Mouse (Mus musculus): ENCODE results near the gene Veph1. TPM values are rescaled to one million over a fixed set of nuclear protein-coding genes. Genes with fewer than 3 reads are reported as not detected.

Gene Veph1
- total and polyA plus RNA-seq, 3 experiments, result not detected

DNA sequence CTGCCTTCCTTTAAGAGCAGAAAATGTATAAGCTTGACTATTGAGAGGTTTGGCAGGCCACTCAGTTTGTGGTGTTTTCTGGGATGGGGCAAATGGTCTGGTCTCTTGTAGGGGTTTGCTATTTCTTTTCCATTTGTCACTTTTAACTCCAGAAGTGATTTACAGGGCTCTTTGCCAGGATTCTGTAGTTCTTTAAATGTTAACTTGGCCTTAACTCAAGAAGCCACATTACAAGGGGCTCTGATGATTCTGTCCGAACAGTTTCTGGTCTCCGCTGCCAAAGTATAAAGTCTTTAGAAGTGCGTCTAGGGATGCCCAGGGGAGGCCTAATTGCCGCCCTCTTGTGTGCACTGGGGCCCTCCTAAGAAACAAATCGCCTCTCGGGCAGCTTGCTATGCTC lies 134.0 kb downstream of the Veph1 start:
- in situ Hi-C loops (cut with MboI; ENCODE audit: low pct_ligation_motif_present, low pct_unique_long_range_greater_than_20kb, low sequenced_read_pairs), result no loop called here
- Histone ChIP-seq H3K27ac (ENCODE audit: insufficient read depth, low read depth) (no peak overlapping the region), H3K4me3 (replicated peaks in 1 of 3; ENCODE audit: low read depth in 2 of 3, low read length in 2 of 3, poor library complexity in 1 of 3) (no peak overlapping the region), H3K79me2 (replicated peaks; ENCODE audit: control insufficient read depth, extremely low read depth, insufficient read depth, poor library complexity, severe bottlenecking) (no peaks in the 10 kb centered on the region), H3K27me3 (replicated peaks) (no peaks in the 10 kb centered on the region), H3K9ac (ENCODE audit: insufficient read depth, low read depth) (no peak overlapping the region), H3K4me1 (ENCODE audit: control insufficient read depth in 1 of 2, insufficient read depth in 2 of 2) (peaks cover 0 to 6% of the 10 kb centered on the region in 2 experiments; a peak in 2 of 4 replicates), H3K36me3 (replicated peaks in 1 of 2; ENCODE audit: control insufficient read depth in 1 of 2, insufficient read depth in 1 of 2, low read length in 1 of 2) (no peaks in the 10 kb centered on the region), H3K4me2 (ENCODE audit: insufficient read depth, low read depth, poor library complexity, severe bottlenecking) (no peak overlapping the region), H3K9me3 (replicated peaks; ENCODE audit: low read length) (no peaks in the 10 kb centered on the region)
- DNase-seq (ENCODE audit: extremely low read depth), result no peak
- TF ChIP-seq ZNF384 (IDR thresholded peaks at IDR 0.05; ENCODE audit: low read depth, low read length), result no peak
- no peak for TF ChIP-seq MAZ (IDR thresholded peaks at IDR 0.05; ENCODE audit: low read depth, low read length)
- TF ChIP-seq TCF12 (IDR thresholded peaks at IDR 0.05; ENCODE audit: low read depth, low read length), result no peak
- no peak for TF ChIP-seq TBP (conservative IDR thresholded peaks at IDR 0.05; ENCODE audit: low read depth, low read length)
- no peak for TF ChIP-seq NRF1 (IDR thresholded peaks at IDR 0.05; ENCODE audit: low read depth, low read length)
- TF ChIP-seq RCOR1 (conservative IDR thresholded peaks at IDR 0.05; ENCODE audit: low read depth, low read length), result no peak
- TF ChIP-seq JUND (conservative IDR thresholded peaks at IDR 0.05; ENCODE audit: low read depth, low read length), result no peak
- TF ChIP-seq HCFC1 (IDR thresholded peaks at IDR 0.05; ENCODE audit: low read depth, low read length), result no peak
- TF ChIP-seq NELFE (IDR thresholded peaks at IDR 0.05; ENCODE audit: low read depth, low read length), result no peak
- no peak for TF ChIP-seq GABPA (IDR thresholded peaks at IDR 0.05; ENCODE audit: insufficient replicate concordance, low read depth, low read length)
- TF ChIP-seq MAFK (IDR thresholded peaks at IDR 0.05; ENCODE audit: insufficient replicate concordance, low read length), result no peak
- no peak for TF ChIP-seq MYC (IDR thresholded peaks at IDR 0.05; ENCODE audit: low read depth, low read length)
- no peak for TF ChIP-seq ZC3H11A (IDR thresholded peaks at IDR 0.05; ENCODE audit: low read depth, low read length)
- no peak for TF ChIP-seq RAD21 (IDR thresholded peaks at IDR 0.05; ENCODE audit: low read depth, low read length)
- no peak for TF ChIP-seq JUN (IDR thresholded peaks at IDR 0.05; ENCODE audit: insufficient read depth, low read depth, low read length)
- TF ChIP-seq KAT2A (IDR thresholded peaks at IDR 0.05; ENCODE audit: insufficient replicate concordance, low read length), result no peak
- dilution Hi-C loops (cut with MboI; ENCODE audit: extremely low pct_ligation_motif_present, extremely low pct_unique_long_range_greater_than_20kb, low sequenced_read_pairs), result no loop called here

DNA sequence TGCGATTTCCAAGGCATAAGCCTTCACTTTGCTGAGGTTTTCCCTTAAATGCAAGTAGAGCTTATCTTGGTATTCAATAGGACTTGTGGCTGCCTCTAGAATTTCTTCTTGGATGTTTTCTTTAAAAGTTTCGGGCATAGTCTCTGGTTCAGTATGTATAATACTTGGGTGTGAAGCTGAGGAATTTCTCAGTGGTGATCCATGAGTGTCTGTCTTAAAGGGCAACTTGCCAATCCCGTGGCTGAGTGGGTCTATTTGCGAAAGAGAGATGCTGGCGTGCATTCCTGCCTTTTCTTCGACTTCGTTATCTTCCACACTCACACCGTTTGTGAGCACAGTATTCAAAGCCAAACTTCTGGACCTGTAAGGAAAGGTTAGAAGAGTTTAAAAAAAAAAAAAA lies 138.7 kb downstream of the Veph1 start:
- Histone ChIP-seq H3K27ac (ENCODE audit: insufficient read depth, low read depth) (no peak overlapping the region), H3K4me1 (ENCODE audit: control insufficient read depth in 1 of 2, insufficient read depth in 2 of 2) (peaks cover 0 to 10% of the 10 kb centered on the region in 2 experiments; a peak in 3 of 4 replicates), H3K4me2 (ENCODE audit: insufficient read depth, low read depth, poor library complexity, severe bottlenecking) (no peak overlapping the region), H3K4me3 (replicated peaks in 1 of 3; ENCODE audit: low read depth in 2 of 3, low read length in 2 of 3, poor library complexity in 1 of 3) (no peak overlapping the region), H3K9ac (ENCODE audit: insufficient read depth, low read depth) (no peak overlapping the region), H3K27me3 (replicated peaks) (no peaks in the 10 kb centered on the region), H3K36me3 (replicated peaks in 1 of 2; ENCODE audit: control insufficient read depth in 1 of 2, insufficient read depth in 1 of 2, low read length in 1 of 2) (no peaks in the 10 kb centered on the region), H3K79me2 (replicated peaks; ENCODE audit: control insufficient read depth, extremely low read depth, insufficient read depth, poor library complexity, severe bottlenecking) (no peaks in the 10 kb centered on the region), H3K9me3 (replicated peaks; ENCODE audit: low read length) (no peaks in the 10 kb centered on the region)
- TF ChIP-seq MAFK (IDR thresholded peaks at IDR 0.05; ENCODE audit: insufficient replicate concordance, low read length), result no peak
- no peak for TF ChIP-seq POLR2AphosphoS2 (IDR thresholded peaks at IDR 0.05; ENCODE audit: low read depth, low read length)
- TF ChIP-seq ZKSCAN1 (IDR thresholded peaks at IDR 0.05; ENCODE audit: borderline replicate concordance, low read depth, low read length), result no peak
- no peak for TF ChIP-seq TBP (conservative IDR thresholded peaks at IDR 0.05; ENCODE audit: low read depth, low read length)
- no peak for TF ChIP-seq IRF4 (IDR thresholded peaks at IDR 0.05; ENCODE audit: low read depth, low read length)
- no peak for TF ChIP-seq UBTF (IDR thresholded peaks at IDR 0.05; ENCODE audit: low read depth, low read length)
- no peak for TF ChIP-seq MXI1 (IDR thresholded peaks at IDR 0.05; ENCODE audit: low read depth, low read length)
- TF ChIP-seq ZC3H11A (IDR thresholded peaks at IDR 0.05; ENCODE audit: low read depth, low read length), result no peak
- no peak for TF ChIP-seq MAX (IDR thresholded peaks at IDR 0.05; ENCODE audit: low read length)
- TF ChIP-seq JUN (IDR thresholded peaks at IDR 0.05; ENCODE audit: insufficient read depth, low read depth, low read length), result no peak
- no peak for TF ChIP-seq JUND (conservative IDR thresholded peaks at IDR 0.05; ENCODE audit: low read depth, low read length)
- TF ChIP-seq SMC3 (IDR thresholded peaks at IDR 0.05; ENCODE audit: low read depth, low read length), result no peak
- TF ChIP-seq RCOR1 (conservative IDR thresholded peaks at IDR 0.05; ENCODE audit: low read depth, low read length), result no peak
- TF ChIP-seq POLR2A (IDR thresholded peaks at IDR 0.05; ENCODE audit: low read depth, low read length), result no peak
- no peak for TF ChIP-seq CHD1 (IDR thresholded peaks at IDR 0.05; ENCODE audit: low read depth, low read length)
- no peak for TF ChIP-seq MYC (IDR thresholded peaks at IDR 0.05; ENCODE audit: low read depth, low read length)
- TF ChIP-seq USF1 (IDR thresholded peaks at IDR 0.05; ENCODE audit: low read depth, low read length), result no peak
- in situ Hi-C loops (cut with MboI; ENCODE audit: low pct_ligation_motif_present, low pct_unique_long_range_greater_than_20kb, low sequenced_read_pairs), result no loop called here
- DNase-seq (ENCODE audit: extremely low read depth), result no peak
- dilution Hi-C loops (cut with MboI; ENCODE audit: extremely low pct_ligation_motif_present, extremely low pct_unique_long_range_greater_than_20kb, low sequenced_read_pairs), result no loop called here
